Mouse (Mus musculus): ENCODE measurements around the gene Ankrd22.

DNA sequence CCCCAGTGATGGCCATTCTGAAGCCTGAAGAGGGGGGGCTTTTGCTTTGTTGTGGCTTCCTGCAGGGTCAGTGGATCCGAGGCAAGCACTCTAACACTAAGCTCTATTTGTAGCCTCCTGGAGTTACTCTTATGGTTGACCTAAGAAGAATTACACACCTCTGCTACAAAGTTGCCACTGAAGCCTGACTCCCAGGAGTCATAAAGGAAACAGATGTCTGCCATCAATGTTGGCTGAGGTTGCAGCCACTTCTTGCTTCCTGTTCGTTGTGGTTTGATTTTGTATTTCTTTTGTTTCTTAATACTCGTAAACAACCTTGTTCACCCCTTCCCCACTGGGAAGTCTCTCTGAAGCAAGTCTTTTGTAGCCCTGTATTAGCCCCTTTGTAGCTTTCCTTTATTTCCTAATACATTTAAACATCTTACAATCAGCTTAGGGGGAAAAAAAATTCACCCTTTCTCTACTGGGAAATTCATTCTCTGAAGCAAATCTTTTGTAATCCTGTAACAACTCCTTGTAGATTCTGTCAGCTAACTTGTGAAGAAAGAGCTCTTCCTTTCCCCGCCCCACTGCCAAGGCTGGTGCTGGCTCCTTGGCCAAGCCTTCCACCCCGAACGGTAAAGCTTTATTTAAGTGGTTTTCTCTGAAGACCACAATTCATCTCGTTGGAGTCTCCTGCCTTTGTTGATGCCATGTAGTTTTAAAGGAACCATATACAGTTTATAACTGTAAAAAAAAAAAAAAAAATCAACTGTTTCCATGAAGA, 2.2 kb upstream of the Ankrd22 start:
- no peak for TF ChIP-seq CTCF (IDR thresholded peaks at IDR 0.05)
- no peak for TF ChIP-seq EP300 (IDR thresholded peaks at IDR 0.05; ENCODE audit: insufficient read depth, low read depth, low read length)
- no peak for TF ChIP-seq POLR2A (IDR thresholded peaks at IDR 0.05; ENCODE audit: insufficient read depth, low read depth, low read length)
